Mouse (Mus musculus): ENCODE results near the gene Shc2. TPM values are rescaled to one million over a fixed set of nuclear protein-coding genes. Genes with fewer than 3 reads are reported as not detected.

Shc2 gene
- total and polyA plus RNA-seq, 3 experiments, result 0.05 TPM; not detected in 2

DNA sequence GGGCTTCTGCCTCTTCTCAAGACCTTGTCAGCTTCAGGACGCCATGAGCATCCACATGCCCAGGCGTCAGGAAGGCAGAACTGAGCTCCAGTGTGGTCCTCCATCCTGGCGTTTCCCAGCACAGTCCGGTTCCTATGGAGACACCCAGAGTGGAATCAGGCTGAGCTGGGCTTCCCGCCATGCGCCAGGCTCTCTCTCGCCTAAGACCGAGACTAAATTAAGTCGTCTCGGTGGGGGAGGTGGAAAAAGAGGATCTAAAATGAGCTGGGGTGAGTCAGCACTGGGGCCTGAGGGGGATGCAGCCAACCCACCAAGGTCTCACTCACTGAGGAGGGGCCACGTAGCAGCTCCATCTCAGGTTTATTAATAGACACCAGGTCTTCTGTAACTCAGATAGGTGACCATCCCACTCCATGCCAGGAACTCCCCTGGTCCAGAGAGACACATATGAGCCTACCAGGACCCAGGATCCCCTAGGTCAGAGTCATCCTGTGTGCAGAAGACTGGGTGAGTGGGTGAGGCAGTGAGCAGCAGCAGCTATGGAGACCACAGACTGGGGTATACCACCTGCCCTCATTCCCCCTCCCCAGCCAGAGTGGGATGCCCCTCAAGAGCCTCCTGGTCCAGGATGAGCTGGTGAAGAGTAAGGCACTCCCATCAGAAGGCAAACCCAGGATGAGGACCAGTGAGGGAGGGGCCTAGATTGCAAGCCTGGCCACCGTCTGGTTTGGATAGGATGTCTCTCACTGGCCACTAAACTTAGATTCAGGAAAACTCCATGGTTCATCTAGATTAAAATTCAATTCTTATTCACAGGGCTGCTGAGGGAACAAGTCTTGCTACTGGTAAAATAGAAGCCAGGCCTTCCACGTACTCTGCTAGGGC is 40.4 kb downstream of the Shc2 start:
- Histone ChIP-seq H3K36me3 (replicated peaks) (no peaks in the 10 kb centered on the region), H3K4me3 (ENCODE audit: low read depth, low read length) (no peak overlapping the region), H3K4me1 (ENCODE audit: insufficient read depth, low read depth, low read length) (0 out of 2 replicates have a peak, but pooled peaks cover 2% of the 10 kb centered on the region), H3K27me3 (ENCODE audit: insufficient read depth, low read length) (peaks cover 8% of the 10 kb centered on the region; the same call in 1 of the 2 replicates), H3K9me3 (replicated peaks) (no peaks in the 10 kb centered on the region)
- ATAC-seq (ENCODE audit: extremely low read depth, insufficient number of reproducible peaks, low FRiP score, poor library complexity, severe bottlenecking), result no peak
- TF ChIP-seq TAL1 (conservative IDR thresholded peaks at IDR 0.05; ENCODE audit: low read depth, low read length) (no peak), GATA2 (IDR thresholded peaks at IDR 0.05; ENCODE audit: borderline replicate concordance, low read depth, low read length) (no peak), GATA1 (IDR thresholded peaks at IDR 0.05; ENCODE audit: borderline replicate concordance, low read length) (no peak), CTCF (IDR thresholded peaks at IDR 0.05; ENCODE audit: low read depth, low read length) (no peak), POLR2AphosphoS5 (IDR thresholded peaks at IDR 0.05; ENCODE audit: insufficient replicate concordance, low read depth, low read length) (no peak)
- no peak for DNase-seq (ENCODE audit: low spot score)

DNA sequence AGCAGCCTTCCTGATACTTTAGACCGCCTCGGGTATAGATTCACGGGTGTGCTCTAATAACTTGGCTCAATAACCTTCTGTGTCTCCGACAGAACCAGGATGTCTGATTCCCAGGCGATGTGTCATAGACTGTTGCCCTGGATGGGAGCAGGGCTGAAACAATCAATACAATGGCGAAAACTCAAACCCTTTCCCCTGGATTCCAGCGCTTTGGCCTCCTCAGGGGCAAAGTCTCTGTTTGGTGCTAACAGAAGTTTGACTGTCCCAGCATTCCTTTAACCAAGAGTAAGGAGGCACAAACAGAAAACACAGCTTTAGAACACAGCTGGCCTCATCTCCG is 42.2 kb downstream of the Shc2 start:
- DNase-seq (ENCODE audit: low spot score), result no peak
- TF ChIP-seq TAL1 (conservative IDR thresholded peaks at IDR 0.05; ENCODE audit: low read depth, low read length) (no peak), CTCF (IDR thresholded peaks at IDR 0.05; ENCODE audit: low read depth, low read length) (no peak), GATA1 (IDR thresholded peaks at IDR 0.05; ENCODE audit: borderline replicate concordance, low read length) (no peak), GATA2 (IDR thresholded peaks at IDR 0.05; ENCODE audit: borderline replicate concordance, low read depth, low read length) (no peak), POLR2AphosphoS5 (IDR thresholded peaks at IDR 0.05; ENCODE audit: insufficient replicate concordance, low read depth, low read length) (no peak)
- Histone ChIP-seq H3K27me3 (ENCODE audit: insufficient read depth, low read length) (peaks cover 8% of the 10 kb centered on the region; the same call in 1 of the 2 replicates), H3K4me1 (ENCODE audit: insufficient read depth, low read depth, low read length) (0 out of 2 replicates have a peak, but pooled peaks cover 2% of the 10 kb centered on the region), H3K4me3 (ENCODE audit: low read depth, low read length) (no peak overlapping the region), H3K9me3 (replicated peaks) (no peaks in the 10 kb centered on the region), H3K36me3 (replicated peaks) (no peaks in the 10 kb centered on the region)
- no peak for ATAC-seq (ENCODE audit: extremely low read depth, insufficient number of reproducible peaks, low FRiP score, poor library complexity, severe bottlenecking)

DNA sequence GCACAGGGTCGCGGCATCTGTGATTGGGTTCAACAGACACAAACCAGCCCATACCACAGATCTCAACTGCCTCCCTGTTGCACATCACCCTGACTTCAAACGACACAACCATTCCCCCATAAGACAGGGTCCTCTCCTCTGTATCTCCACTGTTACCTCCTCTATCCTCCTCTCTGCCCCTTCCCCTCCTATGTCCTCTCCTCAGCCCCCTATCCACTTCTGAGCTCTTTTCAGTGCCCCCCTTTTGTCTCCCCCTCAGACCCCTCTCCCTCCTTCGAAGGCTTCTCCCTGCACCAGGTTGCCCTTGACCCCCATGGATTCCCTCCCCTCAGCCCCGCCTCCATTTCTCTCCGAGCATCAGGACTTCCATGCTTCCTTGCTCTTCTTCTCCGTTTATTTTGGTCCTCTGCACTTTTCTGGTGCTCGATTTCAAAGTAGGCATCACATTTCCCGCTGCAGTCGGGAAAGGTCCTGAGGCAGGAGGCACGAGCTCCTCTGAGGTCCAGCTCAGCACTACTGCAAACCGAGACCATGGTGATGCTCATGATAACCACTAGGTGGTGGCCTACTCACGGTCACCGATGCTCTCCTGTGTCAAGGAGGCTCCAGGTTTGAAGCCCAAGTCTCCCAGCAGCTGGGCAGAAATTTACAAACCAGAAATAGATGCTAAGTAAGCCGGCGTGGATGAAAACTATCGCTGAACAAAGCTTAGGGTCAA is 42.7 kb downstream of the Shc2 start:
- Histone ChIP-seq H3K4me1 (ENCODE audit: insufficient read depth, low read depth, low read length) (0 out of 2 replicates have a peak, but pooled peaks cover 2% of the 10 kb centered on the region), H3K36me3 (replicated peaks) (no peaks in the 10 kb centered on the region), H3K9me3 (replicated peaks) (no peaks in the 10 kb centered on the region), H3K27me3 (ENCODE audit: insufficient read depth, low read length) (peaks cover 8% of the 10 kb centered on the region; the same call in 1 of the 2 replicates), H3K4me3 (ENCODE audit: low read depth, low read length) (no peak overlapping the region)
- ATAC-seq (ENCODE audit: extremely low read depth, insufficient number of reproducible peaks, low FRiP score, poor library complexity, severe bottlenecking) (0 out of 2 replicates have a peak, but pooled peaks have one; percentile 34), DNase-seq (ENCODE audit: low spot score) (peak; percentile 34)
- TF ChIP-seq TAL1 (conservative IDR thresholded peaks at IDR 0.05; ENCODE audit: low read depth, low read length) (no peak), POLR2AphosphoS5 (IDR thresholded peaks at IDR 0.05; ENCODE audit: insufficient replicate concordance, low read depth, low read length) (no peak), CTCF (IDR thresholded peaks at IDR 0.05; ENCODE audit: low read depth, low read length) (0 out of 2 replicates have a peak, but pooled peaks have one; percentile 11), GATA1 (IDR thresholded peaks at IDR 0.05; ENCODE audit: borderline replicate concordance, low read length) (no peak)

DNA sequence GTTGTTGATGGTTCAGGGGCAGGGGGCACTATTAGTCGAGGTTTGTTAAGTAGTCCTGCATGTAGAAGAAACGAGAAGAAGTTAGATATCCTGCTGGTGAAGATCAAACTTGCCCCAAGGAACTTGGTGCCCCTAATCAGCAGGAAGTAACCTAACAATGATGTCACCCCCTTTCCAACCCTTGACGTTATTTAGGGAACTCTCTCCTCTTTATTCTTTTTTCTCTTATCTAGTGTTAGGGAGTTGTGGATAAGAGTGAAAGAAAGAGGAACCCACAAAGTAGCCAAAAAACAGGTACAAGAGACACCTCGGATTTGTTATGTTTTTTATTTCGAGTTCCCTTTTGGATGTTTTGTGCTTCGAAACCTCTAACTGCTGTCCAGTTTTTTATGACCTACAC is 43.6 kb downstream of the Shc2 start:
- Histone ChIP-seq H3K27me3 (ENCODE audit: insufficient read depth, low read length) (peaks cover 8% of the 10 kb centered on the region; the same call in 1 of the 2 replicates), H3K4me3 (ENCODE audit: low read depth, low read length) (no peak overlapping the region), H3K4me1 (ENCODE audit: insufficient read depth, low read depth, low read length) (0 out of 2 replicates have a peak, but pooled peaks cover 2% of the 10 kb centered on the region), H3K9me3 (replicated peaks) (no peaks in the 10 kb centered on the region), H3K36me3 (replicated peaks) (no peaks in the 10 kb centered on the region)
- no peak for TF ChIP-seq CTCF (IDR thresholded peaks at IDR 0.05; ENCODE audit: low read depth, low read length)
- no peak for TF ChIP-seq GATA2 (IDR thresholded peaks at IDR 0.05; ENCODE audit: borderline replicate concordance, low read depth, low read length)
- TF ChIP-seq POLR2AphosphoS5 (IDR thresholded peaks at IDR 0.05; ENCODE audit: insufficient replicate concordance, low read depth, low read length), result no peak
- TF ChIP-seq GATA1 (IDR thresholded peaks at IDR 0.05; ENCODE audit: borderline replicate concordance, low read length), result no peak
- no peak for TF ChIP-seq TAL1 (conservative IDR thresholded peaks at IDR 0.05; ENCODE audit: low read depth, low read length)
- no peak for ATAC-seq (ENCODE audit: extremely low read depth, insufficient number of reproducible peaks, low FRiP score, poor library complexity, severe bottlenecking)
- no peak for DNase-seq (ENCODE audit: low spot score)

DNA sequence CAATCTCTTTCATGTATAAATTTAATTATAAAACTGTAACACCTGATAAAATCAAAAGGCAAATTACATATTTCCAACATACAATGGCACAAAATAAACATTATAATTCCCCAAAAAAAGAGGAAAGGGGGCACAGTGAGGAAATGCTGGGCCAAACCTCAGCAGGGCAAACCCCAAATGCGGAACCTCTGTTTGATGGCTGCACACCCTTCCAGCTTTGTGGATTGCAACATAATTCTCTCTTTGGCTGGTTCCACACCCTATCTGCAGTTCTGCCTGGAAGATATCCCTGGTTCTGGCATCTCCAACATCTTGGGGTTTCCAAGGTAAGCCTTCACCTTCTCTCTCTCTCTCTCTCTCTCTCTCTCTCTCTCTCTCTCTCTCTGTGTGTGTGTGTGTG is 47.0 kb downstream of the Shc2 start:
- ATAC-seq (ENCODE audit: extremely low read depth, insufficient number of reproducible peaks, low FRiP score, poor library complexity, severe bottlenecking), result no peak

DNA sequence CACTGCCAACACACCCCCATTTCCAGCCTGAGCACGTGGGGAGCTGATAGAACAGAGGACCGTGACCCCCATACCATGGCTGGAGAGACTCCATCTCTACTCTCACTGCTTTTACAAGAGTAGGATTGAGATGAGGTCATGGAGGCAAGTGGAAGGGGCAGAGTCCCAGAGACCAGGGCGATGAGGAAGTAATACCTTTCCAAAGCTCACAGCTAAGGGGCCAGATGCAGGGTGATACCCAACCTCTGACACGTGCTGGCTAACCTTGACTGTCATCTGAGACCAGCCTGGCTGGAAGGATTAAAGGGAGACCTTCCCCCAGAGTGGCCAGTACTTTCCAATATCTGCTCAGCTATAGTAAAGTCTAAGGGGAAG is 50.0 kb downstream of the Shc2 start:
- peaks cover 5% of the 10 kb centered on the region; the same call in 1 of the 2 replicates for H3K27me3 ChIP-seq (ENCODE audit: insufficient read depth, low read length)
- DNase-seq (ENCODE audit: low spot score) (no peak), ATAC-seq (ENCODE audit: extremely low read depth, insufficient number of reproducible peaks, low FRiP score, poor library complexity, severe bottlenecking) (no peak)
- no peaks in the 10 kb centered on the region for H3K9me3 ChIP-seq (replicated peaks)
- no peaks in the 10 kb centered on the region for H3K4me1 ChIP-seq (ENCODE audit: insufficient read depth, low read depth, low read length)
- no peak for TF ChIP-seq GATA1 (IDR thresholded peaks at IDR 0.05; ENCODE audit: borderline replicate concordance, low read length)
- TF ChIP-seq TAL1 (conservative IDR thresholded peaks at IDR 0.05; ENCODE audit: low read depth, low read length), result no peak
- TF ChIP-seq POLR2AphosphoS5 (IDR thresholded peaks at IDR 0.05; ENCODE audit: insufficient replicate concordance, low read depth, low read length), result no peak
- TF ChIP-seq GATA2 (IDR thresholded peaks at IDR 0.05; ENCODE audit: borderline replicate concordance, low read depth, low read length), result no peak
- no peak for TF ChIP-seq CTCF (IDR thresholded peaks at IDR 0.05; ENCODE audit: low read depth, low read length)
- no peak overlapping the region for H3K4me3 ChIP-seq (ENCODE audit: low read depth, low read length)
- no peaks in the 10 kb centered on the region for H3K36me3 ChIP-seq (replicated peaks)

More for the DNA sequence above, 47.0 kb downstream of the Shc2 start:
- TF ChIP-seq TAL1 (conservative IDR thresholded peaks at IDR 0.05; ENCODE audit: low read depth, low read length) (no peak), CTCF (IDR thresholded peaks at IDR 0.05; ENCODE audit: low read depth, low read length) (no peak), GATA1 (IDR thresholded peaks at IDR 0.05; ENCODE audit: borderline replicate concordance, low read length) (no peak), GATA2 (IDR thresholded peaks at IDR 0.05; ENCODE audit: borderline replicate concordance, low read depth, low read length) (no peak), POLR2AphosphoS5 (IDR thresholded peaks at IDR 0.05; ENCODE audit: insufficient replicate concordance, low read depth, low read length) (no peak)
- Histone ChIP-seq H3K27me3 (ENCODE audit: insufficient read depth, low read length) (peaks cover 7% of the 10 kb centered on the region), H3K4me3 (ENCODE audit: low read depth, low read length) (no peak overlapping the region), H3K36me3 (replicated peaks) (no peaks in the 10 kb centered on the region), H3K9me3 (replicated peaks) (no peaks in the 10 kb centered on the region), H3K4me1 (ENCODE audit: insufficient read depth, low read depth, low read length) (0 out of 2 replicates have a peak, but pooled peaks cover 2% of the 10 kb centered on the region)
- no peak for DNase-seq (ENCODE audit: low spot score)
